Mouse (Mus musculus) brain, adult 2 months (tissue): ENCODE results near the gene Mxd4.

Source experiments
- DNase-seq: peaks from one replicate; pipeline ENCODE4 v3.0.0; 2011; ENCODE audit warnings: low read depth, low spot score

The Mxd4 gene

GRCm38 (mm10) chr5:34197243-34197642, 9.7 kb upstream of the Mxd4 start:
- DNase-seq = peak; percentile 95

DNA sequence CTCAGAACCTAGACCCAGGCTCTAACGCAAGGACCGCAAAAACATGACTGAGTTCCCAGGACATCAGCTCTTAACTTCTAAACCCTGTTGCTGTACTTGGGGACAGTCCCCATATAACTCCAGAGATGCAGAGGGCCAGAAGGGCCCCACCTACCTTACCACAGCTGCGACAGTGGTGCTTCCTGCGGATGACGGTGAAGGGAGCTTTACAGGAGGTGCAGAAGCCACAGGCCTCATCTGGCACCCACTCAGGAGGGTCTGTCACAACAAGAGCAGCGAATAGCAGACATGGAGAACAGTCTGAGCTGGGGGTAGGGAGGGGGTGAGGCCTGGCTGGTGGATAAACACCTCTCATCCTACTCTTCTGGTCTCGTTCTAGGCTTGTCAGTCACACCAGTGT, 8.9 kb upstream of the Mxd4 start:
- no peak for DNase-seq

DNA sequence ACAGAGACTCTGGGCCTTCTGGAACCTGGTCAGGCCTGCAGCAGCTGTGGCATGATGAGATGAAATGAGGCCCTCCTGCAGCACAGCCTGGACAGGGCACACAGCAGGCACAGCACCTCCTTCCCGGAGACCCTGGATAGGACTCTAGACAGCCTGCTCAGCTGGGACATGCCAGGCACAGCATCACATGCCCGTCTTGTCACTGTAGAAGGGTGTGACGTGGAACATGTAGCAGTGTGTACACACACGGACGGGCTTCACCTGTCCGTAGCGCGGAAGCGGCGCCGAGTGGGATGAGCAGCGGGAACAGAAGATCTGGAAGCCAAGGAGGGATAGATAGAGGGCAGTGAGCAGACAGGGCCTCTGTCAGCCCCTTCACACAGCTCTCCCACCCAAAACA, 8.3 kb upstream of the Mxd4 start:
- no peak for DNase-seq

DNA sequence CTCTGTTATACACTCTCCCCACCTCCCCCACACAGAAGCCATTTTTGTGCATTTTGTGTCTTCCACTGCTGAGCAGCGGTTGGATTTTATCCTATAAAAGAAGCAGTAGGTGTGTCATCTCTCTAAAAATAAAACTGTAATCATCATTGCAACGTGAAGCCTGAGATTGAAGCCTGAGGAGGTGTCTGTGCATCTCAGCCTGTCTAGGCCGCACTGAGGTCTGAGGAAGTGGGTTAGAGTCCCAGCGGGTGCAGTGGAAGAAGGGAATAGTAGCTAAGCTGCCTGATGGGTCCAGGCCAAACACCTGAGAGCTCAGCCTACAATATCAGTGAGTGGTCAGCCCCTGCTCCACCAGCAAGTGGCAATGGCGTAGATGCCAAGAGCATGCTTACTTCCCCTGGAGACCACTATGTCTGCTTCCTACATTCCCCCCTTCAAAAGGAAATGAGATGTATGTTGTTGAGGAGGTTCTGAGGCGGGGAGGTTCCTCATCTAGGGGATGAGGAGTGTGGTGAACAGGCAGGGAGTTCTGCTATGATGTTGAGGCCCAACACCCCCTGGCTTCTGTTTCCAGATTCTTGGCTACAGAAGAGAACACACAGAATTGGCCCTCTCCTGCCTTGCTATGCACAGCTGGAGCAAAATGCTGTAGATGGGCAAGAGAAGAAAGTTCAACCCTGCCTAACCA, 7.6 kb upstream of the Mxd4 start:
- DNase-seq = peak; percentile 82

- no peak for DNase-seq
Observed at GRCm38 (mm10) chr5:34194426-34194825, 6.9 kb upstream of the Mxd4 start.

GRCm38 (mm10) chr5:34191843-34192242, 4.3 kb upstream of the Mxd4 start:
- DNase-seq = peak; percentile 61

GRCm38 (mm10) chr5:34191021-34191420, 3.5 kb upstream of the Mxd4 start:
- DNase-seq = peak; percentile 87

- no peak for DNase-seq
Observed at GRCm38 (mm10) chr5:34189521-34189920, 2.0 kb upstream of the Mxd4 start.

DNA sequence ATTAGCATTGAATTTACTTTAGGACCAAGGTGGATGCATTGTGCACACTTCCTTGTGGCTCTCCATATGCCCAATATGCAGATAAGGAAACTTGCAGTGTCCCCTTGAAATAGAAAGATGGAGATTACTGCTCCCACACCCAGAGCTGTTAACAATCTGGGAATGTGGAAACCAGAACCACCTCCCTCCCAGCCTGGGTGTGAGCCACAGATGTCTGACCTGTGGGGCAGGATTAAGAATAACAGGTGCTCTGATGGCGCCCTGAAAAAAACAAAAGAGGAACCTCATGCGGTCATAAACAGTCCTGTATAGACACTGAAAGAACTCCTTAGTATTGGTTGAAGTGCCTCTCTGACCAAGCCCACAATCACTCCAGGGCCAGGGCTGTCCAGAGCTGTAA, 1.3 kb upstream of the Mxd4 start:
- no peak for DNase-seq

DNA sequence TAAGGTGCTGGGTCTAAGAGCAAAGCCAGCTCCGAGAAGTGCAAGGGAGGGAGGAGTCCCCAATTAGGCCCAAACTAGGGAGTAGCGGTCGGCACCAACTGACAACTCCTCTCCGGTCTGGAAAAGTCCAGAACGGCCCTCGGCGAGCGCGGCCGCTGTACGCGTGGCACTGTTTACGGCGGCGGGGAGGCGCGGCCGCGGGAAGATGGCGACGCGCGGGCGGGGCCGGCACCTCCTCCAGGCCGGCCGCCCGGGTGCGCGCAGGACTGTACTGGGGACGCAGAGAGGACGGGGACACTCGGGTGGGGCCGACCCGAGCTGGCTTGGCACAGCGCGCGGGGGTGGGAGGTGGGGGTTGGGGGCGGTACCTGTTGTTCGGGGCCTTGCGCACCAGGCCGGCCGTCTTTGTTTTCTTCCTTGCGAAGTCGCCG, 544 bp downstream of the Mxd4 start:
- peak; percentile 54 for DNase-seq

GRCm38 (mm10) chr5:34186391-34186790, 1.1 kb downstream of the Mxd4 start:
- no peak for DNase-seq

- DNase-seq = no peak
Observed at GRCm38 (mm10) chr5:34185791-34186190, 1.7 kb downstream of the Mxd4 start.

DNA sequence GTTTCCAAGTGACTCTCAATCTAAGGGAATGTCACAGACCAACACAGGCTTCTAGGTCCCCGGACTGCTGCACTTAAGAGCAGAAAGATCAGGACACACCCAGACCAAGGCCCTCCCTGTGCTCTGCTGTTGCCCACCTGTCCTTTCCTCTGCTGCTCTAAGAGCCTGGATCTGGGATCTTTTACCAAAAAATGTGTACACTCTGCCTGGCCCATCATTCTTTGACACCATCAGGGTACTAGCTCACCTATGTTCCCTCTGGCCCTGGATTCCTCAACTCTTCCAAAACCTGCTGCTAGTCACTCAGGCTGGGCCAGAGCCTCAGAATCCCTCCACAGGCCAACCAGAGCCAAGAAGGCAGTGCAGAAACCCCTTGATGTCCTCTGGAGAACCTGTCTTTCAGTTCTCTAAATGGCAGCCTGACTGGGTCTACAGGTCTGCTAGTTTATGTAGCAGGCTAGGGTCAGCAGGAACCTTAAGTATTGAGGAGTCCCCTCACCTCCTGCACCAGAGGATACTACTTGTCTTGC, 2.4 kb downstream of the Mxd4 start:
- DNase-seq = no peak

- no peak for DNase-seq
Observed at GRCm38 (mm10) chr5:34183976-34184375, 3.5 kb downstream of the Mxd4 start.

GRCm38 (mm10) chr5:34183156-34183880, 4.2 kb downstream of the Mxd4 start:
- DNase-seq = no peak

DNA sequence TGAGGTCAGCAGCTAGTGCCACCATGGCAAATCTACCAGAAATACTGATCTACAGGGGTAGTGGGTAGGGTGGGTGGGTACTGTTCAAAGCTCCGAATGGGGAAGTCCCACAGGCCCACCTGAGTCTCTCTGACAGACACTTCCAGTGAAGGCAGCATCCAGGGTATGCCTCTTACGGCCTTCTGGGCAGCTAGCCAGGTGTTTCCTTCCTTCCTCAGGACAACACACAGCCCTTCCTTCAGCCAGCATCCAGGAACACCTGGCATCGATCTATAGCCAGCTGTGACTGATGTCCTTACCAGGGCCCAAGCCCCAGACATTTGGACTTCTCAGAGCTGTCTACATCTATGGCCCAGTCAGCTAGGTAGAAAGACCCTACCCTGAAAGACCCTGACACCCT, 5.0 kb downstream of the Mxd4 start:
- DNase-seq = no peak

GRCm38 (mm10) chr5:34177821-34178220, 9.7 kb downstream of the Mxd4 start:
- DNase-seq = no peak

- peak; percentile 86 for DNase-seq
Observed at GRCm38 (mm10) chr5:34177091-34177490, 10.4 kb downstream of the Mxd4 start.

DNA sequence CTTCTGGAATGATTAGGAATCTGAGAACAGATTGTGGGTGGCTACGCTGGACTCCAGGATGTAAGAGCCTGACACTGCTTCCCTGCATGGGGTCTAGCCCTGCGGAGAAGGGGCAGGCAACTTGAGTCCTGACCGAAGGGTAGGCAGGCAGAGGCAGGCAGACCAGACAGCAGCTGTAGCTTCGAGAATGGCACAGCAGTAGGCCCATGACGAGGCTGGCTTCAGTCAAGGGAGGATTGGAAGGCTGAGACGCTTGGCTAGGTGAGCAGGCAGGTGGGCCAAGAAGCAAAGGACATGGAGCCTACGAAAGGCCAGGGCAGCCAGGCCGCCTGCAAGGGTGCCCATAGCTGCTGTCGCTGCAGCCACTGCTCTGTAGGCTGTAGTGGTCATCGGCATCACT, 10.8 kb downstream of the Mxd4 start:
- peak; percentile 51 for DNase-seq

DNA sequence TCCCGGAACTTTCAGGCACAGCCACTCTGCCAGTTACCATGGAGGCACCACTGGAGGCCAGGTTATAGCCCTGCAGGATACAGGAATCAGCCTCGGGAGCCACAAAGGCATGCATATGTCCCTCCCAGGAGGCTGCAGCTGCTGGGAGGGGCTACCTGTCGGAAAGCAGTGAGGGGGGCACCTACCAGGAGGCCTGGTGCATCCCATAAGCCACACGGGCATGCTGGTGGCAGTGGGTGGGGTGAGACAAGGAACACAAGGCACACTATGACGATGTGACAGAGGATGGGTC, 12.2 kb downstream of the Mxd4 start:
- no peak for DNase-seq

GRCm38 (mm10) chr5:34174550-34175402, 12.7 kb downstream of the Mxd4 start:
- peak; percentile 46 for DNase-seq

- no peak for DNase-seq
Observed at GRCm38 (mm10) chr5:34174021-34174420, 13.5 kb downstream of the Mxd4 start.
